Mouse (Mus musculus): ENCODE data around the gene Raf1.

The Raf1 gene

GRCm38 (mm10) chr6:115676452-115677128 lies at the start of gene Raf1:
Gene Raf1 (minus strand): TSS chr6:115676635.
- DNase-seq: peak; percentile 99

GRCm38 (mm10) chr6:115722246-115722645 lies 45.8 kb upstream of the Raf1 start:
- no peak for DNase-seq

GRCm38 (mm10) chr6:115717715-115718558 lies 41.5 kb upstream of the Raf1 start:
- no peak for DNase-seq

- no peak for DNase-seq
Observed at GRCm38 (mm10) chr6:115717101-115717652, 40.7 kb upstream of the Raf1 start.

GRCm38 (mm10) chr6:115711261-115711660 lies 34.8 kb upstream of the Raf1 start:
- no peak for DNase-seq

- DNase-seq: no peak
Observed at GRCm38 (mm10) chr6:115702901-115703300, 26.5 kb upstream of the Raf1 start.

- DNase-seq: no peak
Observed at GRCm38 (mm10) chr6:115701302-115701701, 24.9 kb upstream of the Raf1 start.

- DNase-seq: no peak
Observed at GRCm38 (mm10) chr6:115700778-115701177, 24.3 kb upstream of the Raf1 start.

GRCm38 (mm10) chr6:115698699-115699098 lies 22.3 kb upstream of the Raf1 start:
- no peak for DNase-seq

- no peak for DNase-seq
Observed at GRCm38 (mm10) chr6:115697739-115698558, 21.5 kb upstream of the Raf1 start.

- DNase-seq: no peak
Observed at GRCm38 (mm10) chr6:115696707-115697215, 20.3 kb upstream of the Raf1 start.

GRCm38 (mm10) chr6:115695124-115695523 lies 18.7 kb upstream of the Raf1 start:
- DNase-seq: no peak

GRCm38 (mm10) chr6:115694441-115694842 lies 18.0 kb upstream of the Raf1 start:
- peak; percentile 34 for DNase-seq

- no peak for DNase-seq
Observed at GRCm38 (mm10) chr6:115692963-115693730, 16.7 kb upstream of the Raf1 start.

- no peak for DNase-seq
Observed at GRCm38 (mm10) chr6:115692163-115692950, 15.9 kb upstream of the Raf1 start.

GRCm38 (mm10) chr6:115690105-115690504 lies 13.7 kb upstream of the Raf1 start:
- DNase-seq: no peak

- DNase-seq: no peak
Observed at GRCm38 (mm10) chr6:115688589-115688988, 12.2 kb upstream of the Raf1 start.

- no peak for DNase-seq
Observed at GRCm38 (mm10) chr6:115687753-115688152, 11.3 kb upstream of the Raf1 start.

GRCm38 (mm10) chr6:115684851-115685646 lies 8.6 kb upstream of the Raf1 start:
- DNase-seq: no peak

- DNase-seq: no peak
Observed at GRCm38 (mm10) chr6:115684271-115684670, 7.8 kb upstream of the Raf1 start.
